Comparison of ENCODE assay signal across 8 mouse cellular contexts in the genomic region with DNA sequence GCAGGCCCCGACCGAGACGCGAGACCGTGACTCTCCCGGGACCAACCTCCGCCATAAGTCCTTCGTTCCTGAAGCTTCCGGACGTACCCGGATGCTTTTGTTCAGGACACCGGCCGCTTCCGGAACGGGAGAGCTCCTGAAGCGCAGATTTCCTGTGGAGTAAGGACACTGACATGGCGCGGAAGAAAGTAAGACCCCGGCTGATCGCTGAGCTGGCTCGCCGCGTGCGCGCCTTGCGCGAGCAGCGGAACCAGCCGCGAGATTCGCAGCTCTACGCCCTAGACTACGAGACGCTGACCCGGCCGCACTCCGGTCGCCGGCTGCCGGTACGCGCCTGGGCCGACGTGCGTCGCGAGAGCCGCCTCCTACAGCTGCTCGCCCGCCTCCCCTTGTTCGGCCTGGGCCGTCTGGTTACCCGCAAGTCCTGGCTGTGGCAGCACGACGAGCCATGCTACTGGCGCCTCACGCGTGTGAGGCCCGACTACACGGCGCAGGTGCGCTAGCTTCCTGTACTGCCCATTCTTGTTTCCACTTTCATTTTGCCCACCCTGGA. TPM values are rescaled to one million over a fixed set of nuclear protein-coding genes. Genes with fewer than 3 reads are reported as not detected.
A peak's percentile ranks its signal among the peaks of the same experiment; 100 is the strongest.
DNase-seq lines count a peak whose midpoint lies in the region; ATAC-seq and TF ChIP-seq lines count a peak whose summit lies in the region.

Gene Eme2, minus strand, starts transcription at position 93 of the 553 bp plus-strand sequence.
Gene Mrps34, plus strand, starts transcription at position 122 of the 553 bp plus-strand sequence.

- TF ChIP-seq CTCF in cortical plate, adult 2 months (IDR thresholded peaks at IDR 0.05; ENCODE audit: extremely low read depth, insufficient read depth, low read length), result no peak
- no peak for TF ChIP-seq CTCF in hindbrain, postnatal 0 days (IDR thresholded peaks at IDR 0.05; ENCODE audit: low read depth)

- TF ChIP-seq POLR2A in cortical plate, adult 2 months (IDR thresholded peaks at IDR 0.05; ENCODE audit: extremely low read depth, insufficient read depth, low read length), result peak; percentile 75

- peak; percentile 88 to 96 for DNase-seq in adrenal gland, adult (ENCODE audit: inconsistent age in 2 of 2, low spot score in 1 of 2)
- DNase-seq in gastrocnemius, adult 8-10 months (ENCODE audit: low spot score in 2 of 2), result peak; percentile 49 to 70
- DNase-seq in hindbrain, postnatal 0 days (ENCODE audit: low spot score), result peak; percentile 95
- DNase-seq in left cerebral cortex, adult 8-10 months (ENCODE audit: low spot score in 2 of 2), result peak in 1 of 2 experiments; percentile 75
- peak; percentile 85 to 90 for DNase-seq in right cerebral cortex, adult 2 months (ENCODE audit: low spot score in 2 of 2)
- peak; percentile 79 to 84 for DNase-seq in urinary bladder, postnatal 36 days (ENCODE audit: low spot score in 2 of 2)

- peak within 1 kb of the TSS; percentile 80 for H3K4me3 ChIP-seq in cortical plate, adult 2 months (ENCODE audit: insufficient read depth, low read length)
- H3K4me3 ChIP-seq in hindbrain, postnatal 0 days (ENCODE audit: low read length), result peak within 1 kb of the TSS; percentile 91
- H3K4me3 ChIP-seq in megakaryocyte, embryonic 14.5 days (replicated peaks), result peak within 1 kb of the TSS; percentile 94

- H3K9ac ChIP-seq in hindbrain, postnatal 0 days (replicated peaks; ENCODE audit: low read length), result peak within 1 kb of the TSS; percentile 95

- H3K27me3 ChIP-seq in hindbrain, postnatal 0 days (ENCODE audit: insufficient read depth, low read length), result no peaks in the 10 kb centered on the region
- no peaks in the 10 kb centered on the region for H3K27me3 ChIP-seq in megakaryocyte, embryonic 14.5 days (replicated peaks)

- under 1% methylated on average over 62 of the region's 62 CpGs for WGBS in hindbrain, postnatal 0 days

- peaks cover 40% of the 10 kb centered on the region for H3K36me3 ChIP-seq in hindbrain, postnatal 0 days (ENCODE audit: insufficient read depth, low read length)
- H3K36me3 ChIP-seq in megakaryocyte, embryonic 14.5 days (replicated peaks; ENCODE audit: low read length), result peaks cover 72% of the 10 kb centered on the region

- ATAC-seq in hindbrain, postnatal 0 days, result peak; percentile 76

- no peaks in the 10 kb centered on the region for H3K9me3 ChIP-seq in hindbrain, postnatal 0 days (ENCODE audit: low read length)
- no peaks in the 10 kb centered on the region for H3K9me3 ChIP-seq in megakaryocyte, embryonic 14.5 days

- peaks cover 5% of the 10 kb centered on the region; the same call in 1 of the 2 replicates for H3K4me1 ChIP-seq in cortical plate, adult 2 months (ENCODE audit: control insufficient read depth, insufficient read depth, low read length)
- peaks cover 19% of the 10 kb centered on the region for H3K4me1 ChIP-seq in hindbrain, postnatal 0 days (ENCODE audit: insufficient read depth, low read length)
- peaks cover 82% of the 10 kb centered on the region for H3K4me1 ChIP-seq in megakaryocyte, embryonic 14.5 days

- H3K27ac ChIP-seq in cortical plate, adult 2 months (ENCODE audit: insufficient read depth, low read length), result peak within 1 kb of the TSS; percentile 85
- H3K27ac ChIP-seq in hindbrain, postnatal 0 days, result peak within 1 kb of the TSS; percentile 93

- H3K4me2 ChIP-seq in hindbrain, postnatal 0 days (ENCODE audit: low read depth, low read length), result peak within 1 kb of the TSS; percentile 99

RNA-seq across cellular contexts. Expression of gene Eme2, which starts in this region (rescaled TPM):
- polyA plus RNA-seq in cortical plate, adult 2 months (2012; rRNA removed), result 62.4 and 65.0 TPM in 2 replicates
- total RNA-seq in gastrocnemius, adult 8-10 months (2022), result 1 to 10 TPM; 6.6 to 8.7 (median 7.9) TPM
- 34.9 and 49.5 TPM in 2 replicates for total RNA-seq in hindbrain, postnatal 0 days (2014; rRNA removed)
- polyA plus RNA-seq in hindbrain, postnatal 0 days (2015; fragmentation: Nextera tagmentation; extraction: Ambion mirVana), result 21.4 and 24.3 TPM in 2 replicates
- 10 to 100 TPM; 44.3 to 57.5 (median 48.6) TPM for total RNA-seq in left cerebral cortex, adult 8-10 months (2022)
- polyA plus RNA-seq in megakaryocyte, embryonic 14.5 days (2012; ENCODE audit: insufficient read depth, low replicate concordance), result 5.8 and 10.0 TPM in 2 replicates

RNA-seq across cellular contexts. Expression of gene Mrps34, which starts in this region (rescaled TPM):
- polyA plus RNA-seq in cortical plate, adult 2 months (2012; rRNA removed), result 115 and 117 TPM in 2 replicates
- total RNA-seq in gastrocnemius, adult 8-10 months (2022), result 10 to 100 TPM; 70.5 to 82.3 (median 75.4) TPM
- total RNA-seq in hindbrain, postnatal 0 days (2014; rRNA removed), result 37.8 and 58.3 TPM in 2 replicates
- 124 and 136 TPM in 2 replicates for polyA plus RNA-seq in hindbrain, postnatal 0 days (2015; fragmentation: Nextera tagmentation; extraction: Ambion mirVana)
- total RNA-seq in left cerebral cortex, adult 8-10 months (2022), result 10 to 100 TPM; 65.0 to 73.3 (median 69.1) TPM
- polyA plus RNA-seq in megakaryocyte, embryonic 14.5 days (2012; ENCODE audit: insufficient read depth, low replicate concordance), result 75.3 and 168 TPM in 2 replicates
